Mouse (Mus musculus): ENCODE data around the gene Gcnt2. TPM values are rescaled to one million over a fixed set of nuclear protein-coding genes. Genes with fewer than 3 reads are reported as not detected.

Gene Gcnt2
- polyA plus RNA-seq, 1 experiment, result 6.3 TPM

DNA sequence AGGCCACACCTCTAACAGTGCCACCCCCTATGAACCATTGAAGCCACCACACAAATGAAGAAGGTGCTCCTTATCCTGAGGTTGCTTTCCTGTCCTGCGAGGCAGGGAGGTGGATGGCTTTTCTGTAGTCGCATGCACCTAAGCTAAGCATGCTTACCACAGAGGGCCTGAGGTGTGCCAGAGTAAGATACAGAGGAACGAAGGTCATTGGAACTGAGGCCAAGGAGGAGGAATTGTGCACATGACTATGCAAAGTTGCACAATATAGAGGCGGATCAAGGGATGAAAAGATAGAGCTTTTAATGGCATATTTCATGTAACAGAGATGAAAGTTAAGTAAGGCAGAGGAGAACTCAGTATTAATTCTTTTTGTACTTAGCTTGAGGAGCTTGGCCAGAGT, 146.7 kb downstream of the Gcnt2 start:
- Histone ChIP-seq H3K36me3 (ENCODE audit: control insufficient read depth, insufficient read depth) (peaks cover 77% of the 10 kb centered on the region), H3K27me3 (ENCODE audit: control insufficient read depth, insufficient read depth, insufficient read length) (no peaks in the 10 kb centered on the region), H3K79me2 (ENCODE audit: control insufficient read depth, insufficient read depth) (peaks cover 54% of the 10 kb centered on the region), H3K79me3 (ENCODE audit: low read depth) (peaks cover 42% of the 10 kb centered on the region), H3ac (ENCODE audit: control insufficient read depth, insufficient read length, low read depth) (no peak overlapping the region), H3K4me3 (ENCODE audit: insufficient read depth, poor library complexity, severe bottlenecking) (no peak overlapping the region)
- TF ChIP-seq MAX (IDR thresholded peaks at IDR 0.05) (no peak), MYOG (IDR thresholded peaks at IDR 0.05; ENCODE audit: control insufficient read depth, extremely low read depth, insufficient read length) (no peak)

DNA sequence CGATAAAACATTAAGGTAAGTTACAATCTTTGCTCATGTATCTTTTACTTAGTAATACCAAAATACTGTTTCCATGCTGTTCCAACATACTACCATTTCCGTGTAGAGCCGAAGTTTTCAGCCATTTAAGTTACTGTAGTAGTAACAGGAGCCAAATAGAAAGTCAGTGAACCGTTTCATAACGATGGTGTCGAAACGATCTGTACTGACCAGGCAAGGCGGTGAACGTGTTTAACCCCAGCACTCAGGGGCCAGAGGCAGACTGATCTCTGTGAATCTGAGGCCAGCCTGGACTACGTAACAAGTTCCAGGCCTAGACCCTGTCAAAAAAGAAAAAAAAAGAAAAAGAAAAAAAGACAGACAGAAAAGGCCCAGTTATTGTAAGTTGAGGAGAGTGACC, 148.7 kb downstream of the Gcnt2 start:
- Histone ChIP-seq H3K36me3 (ENCODE audit: control insufficient read depth, insufficient read depth) (peaks cover 91% of the 10 kb centered on the region), H3K79me3 (ENCODE audit: low read depth) (peaks cover 22% of the 10 kb centered on the region), H3K79me2 (ENCODE audit: control insufficient read depth, insufficient read depth) (peaks cover 33% of the 10 kb centered on the region), H3K4me3 (ENCODE audit: insufficient read depth, poor library complexity, severe bottlenecking) (no peak overlapping the region), H3ac (ENCODE audit: control insufficient read depth, insufficient read length, low read depth) (no peak overlapping the region), H3K27me3 (ENCODE audit: control insufficient read depth, insufficient read depth, insufficient read length) (no peaks in the 10 kb centered on the region)
- TF ChIP-seq MYOD1 (IDR thresholded peaks at IDR 0.05; ENCODE audit: control insufficient read depth, insufficient read length, low read depth) (no peak), MYOG (IDR thresholded peaks at IDR 0.05; ENCODE audit: control insufficient read depth, extremely low read depth, insufficient read length) (no peak)

DNA sequence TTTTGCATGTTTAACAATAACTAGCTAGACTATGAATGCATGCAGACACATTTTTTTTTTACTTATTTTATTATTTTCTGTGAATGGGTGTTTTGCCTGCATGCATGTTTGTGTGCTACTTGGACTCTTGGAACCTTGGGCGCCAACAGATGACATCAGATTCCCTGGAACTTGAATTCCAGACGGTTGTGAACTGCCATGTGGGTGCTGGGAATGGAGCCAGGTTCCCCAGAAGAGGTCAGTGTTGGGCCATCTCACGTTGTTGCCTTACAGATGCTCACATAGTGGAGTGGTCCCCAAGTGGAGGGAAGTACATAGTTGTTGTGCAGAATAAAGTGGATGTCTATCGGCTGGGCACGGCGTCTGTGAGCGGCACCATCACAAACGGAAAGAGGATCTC, 149.4 kb downstream of the Gcnt2 start:
- H3K4me3 ChIP-seq (ENCODE audit: insufficient read depth, poor library complexity, severe bottlenecking), result no peak overlapping the region
- peaks cover 15% of the 10 kb centered on the region for H3K79me3 ChIP-seq (ENCODE audit: low read depth)
- H3K27me3 ChIP-seq (ENCODE audit: control insufficient read depth, insufficient read depth, insufficient read length), result no peaks in the 10 kb centered on the region
- H3K79me2 ChIP-seq (ENCODE audit: control insufficient read depth, insufficient read depth), result peaks cover 27% of the 10 kb centered on the region
- no peak for TF ChIP-seq CTCF (IDR thresholded peaks at IDR 0.05; ENCODE audit: control insufficient read depth, insufficient read depth, insufficient read length)
- TF ChIP-seq MAX (IDR thresholded peaks at IDR 0.05), result no peak
- TF ChIP-seq MYOD1 (IDR thresholded peaks at IDR 0.05; ENCODE audit: control insufficient read depth, insufficient read length, low read depth), result no peak
- no peak for TF ChIP-seq FOSL1 (IDR thresholded peaks at IDR 0.05; ENCODE audit: insufficient read depth, low read length, poor library complexity, severe bottlenecking)
- TF ChIP-seq MYOG (IDR thresholded peaks at IDR 0.05; ENCODE audit: control insufficient read depth, extremely low read depth, insufficient read length), result no peak
- no peak for TF ChIP-seq CEBPB (IDR thresholded peaks at IDR 0.05; ENCODE audit: low read depth)
- no peak for TF ChIP-seq USF1 (IDR thresholded peaks at IDR 0.05; ENCODE audit: low read depth)
- H3ac ChIP-seq (ENCODE audit: control insufficient read depth, insufficient read length, low read depth), result no peak overlapping the region
- peaks cover 90% of the 10 kb centered on the region for H3K36me3 ChIP-seq (ENCODE audit: control insufficient read depth, insufficient read depth)

Small RNA genes lying within 50 kb of the gene (microRNA-seq; reads per million reads assigned to microRNA genes)
- not detected for gene Mir5124a (ENCODE audit: borderline microRNAs expressed)

Other genes with a start within 250 kb of the Gcnt2 start
- gene Tfap2a, start 121.4 kb upstream of the Gcnt2 start, polyA plus RNA-seq (2012; fragmentation: generic; extraction: Trizol), result 0.89 TPM
- gene Pak1ip1, start 141.3 kb downstream of the Gcnt2 start, polyA plus RNA-seq (2012; fragmentation: generic; extraction: Trizol), result 63.9 TPM
- 203 TPM for gene Tmem14c, start 156.5 kb downstream of the Gcnt2 start, polyA plus RNA-seq (2012; fragmentation: generic; extraction: Trizol)
- not detected for gene Mak, start 220.0 kb downstream of the Gcnt2 start, polyA plus RNA-seq (2012; fragmentation: generic; extraction: Trizol)